In genomic region chr11:30649001-30649637, GRCm38 (mm10) we compare ENCODE assay signal across 8 mouse cellular contexts. TPM values are rescaled to one million over a fixed set of nuclear protein-coding genes. Genes with fewer than 3 reads are reported as not detected.
DNase-seq lines count a peak whose midpoint lies in the region; ATAC-seq lines count a peak whose summit lies in the region.

Acyp2 (minus strand) TSS chr11:30649587.

- no peaks in the 10 kb centered on the region for H3K36me3 ChIP-seq in intestine, embryonic 15.5 days

- DNase-seq in adrenal gland, postnatal 10 days: peak; percentile 94
- peak; percentile 91 for DNase-seq in embryo, embryonic 9.5 days (ENCODE audit: extremely low spot score)
- peak; percentile 71 to 85 for DNase-seq in gastrocnemius, postnatal 4 days (ENCODE audit: low spot score in 2 of 2)
- DNase-seq in left cerebral cortex, postnatal 14 days (ENCODE audit: low spot score in 2 of 2): peak; percentile 74 to 77
- peak; percentile 75 for DNase-seq in right cerebral cortex, postnatal 14 days
- peak; percentile 76 for DNase-seq in urinary bladder, postnatal 25 days (ENCODE audit: low spot score)

- H3K9me3 ChIP-seq in intestine, embryonic 15.5 days: no peaks in the 10 kb centered on the region

- H3K27ac ChIP-seq in intestine, embryonic 15.5 days: peak within 1 kb of the TSS; percentile 71

- H3K4me3 ChIP-seq in intestine, embryonic 15.5 days (replicated peaks): peak within 1 kb of the TSS; percentile 67

- H3K4me1 ChIP-seq in intestine, embryonic 15.5 days (replicated peaks): no peaks in the 10 kb centered on the region

- intact Hi-C loops in left cerebral cortex, postnatal 14 days (cut with DNase I): loop anchor here (2.0 to 10.0 kb wide), 2 partner anchors 194 to 380 kb away; partner anchors contain the start of gene Sptbn1

- peak within 1 kb of the TSS; percentile 83 for H3K4me2 ChIP-seq in intestine, embryonic 15.5 days (replicated peaks)

- no peaks in the 10 kb centered on the region for H3K27me3 ChIP-seq in intestine, embryonic 15.5 days (replicated peaks)

- ATAC-seq in intestine, embryonic 15.5 days: peak; percentile 99
- peak; percentile 99 for ATAC-seq in megakaryocyte-erythroid progenitor cell, adult 5-6 weeks (replicated peaks; ENCODE audit: low FRiP score, low TSS enrichment, poor library complexity, severe bottlenecking)

- H3K9ac ChIP-seq in intestine, embryonic 15.5 days: peak within 1 kb of the TSS; percentile 71

- under 1% methylated on average over 40 of the region's 40 CpGs for WGBS in intestine, embryonic 15.5 days

RNA-seq across cellular contexts. Expression of gene Acyp2, which starts in this region (rescaled TPM):
- total RNA-seq in adrenal gland, postnatal 10 days (2021): 10 to 100 TPM; 41.0 to 42.2 TPM
- total RNA-seq in gastrocnemius, postnatal 4 days (2021): 10 to 100 TPM; 22.5 to 23.2 TPM
- polyA plus RNA-seq in intestine, embryonic 15.5 days (2015; fragmentation: Nextera tagmentation; extraction: Ambion mirVana): 8.9 and 11.1 TPM in 2 replicates
- 10 to 100 TPM; 31.0 to 34.6 TPM for total RNA-seq in left cerebral cortex, postnatal 14 days (2021)
- total RNA-seq in megakaryocyte-erythroid progenitor cell, adult 5-6 weeks (2014; fragmentation: Nextera tagmentation): 1.0 and 4.4 TPM in 2 replicates
- 4.9 and 13.2 TPM in 2 replicates for total RNA-seq in megakaryocyte-erythroid progenitor cell, adult 5-6 weeks (2017)

Comparison
In these comparisons a context has a peak if more than half of its experiments do, and no peak if none do; other contexts are left out.
1. Peak in every context shown above with its lines: DNase-seq, ATAC-seq, H3K4me3 ChIP-seq and H3K27ac ChIP-seq.